Mouse (Mus musculus): ENCODE results near the gene Odf3l1. TPM values are rescaled to one million over a fixed set of nuclear protein-coding genes. Genes with fewer than 3 reads are reported as not detected.
A peak's percentile ranks its signal among the peaks of the same experiment; 100 is the strongest.

Odf3l1 gene
- total RNA-seq, 1 experiment from 2014 or later, result 1.6 TPM

GRCm38 (mm10) chr9:56881539-56882082, 17.1 kb upstream of the Odf3l1 start:
- no peak for DNase-seq

DNA sequence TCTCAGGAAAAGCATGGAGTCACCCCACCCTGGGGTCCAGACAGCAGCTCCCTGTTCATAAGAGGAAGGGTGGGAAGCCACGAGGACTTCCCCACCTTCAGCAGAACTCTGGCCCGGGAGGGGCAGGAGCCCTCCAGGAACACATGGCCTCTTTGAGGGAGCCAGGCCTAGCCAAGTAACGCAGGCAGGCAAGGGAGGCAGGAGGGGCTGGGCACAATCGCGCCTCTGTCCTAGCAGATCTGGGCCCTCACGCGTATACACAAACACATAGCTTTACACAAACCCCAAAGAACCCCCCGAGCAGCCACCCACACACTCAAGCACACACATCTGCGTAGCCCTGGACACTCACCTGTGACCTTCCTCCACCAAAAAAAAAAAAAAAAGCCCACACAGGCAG, 16.3 kb upstream of the Odf3l1 start:
- DNase-seq, result no peak

- no peak for DNase-seq
These were observed 12.8 kb upstream of the Odf3l1 start for GRCm38 (mm10) chr9:56877284-56877683.

DNA sequence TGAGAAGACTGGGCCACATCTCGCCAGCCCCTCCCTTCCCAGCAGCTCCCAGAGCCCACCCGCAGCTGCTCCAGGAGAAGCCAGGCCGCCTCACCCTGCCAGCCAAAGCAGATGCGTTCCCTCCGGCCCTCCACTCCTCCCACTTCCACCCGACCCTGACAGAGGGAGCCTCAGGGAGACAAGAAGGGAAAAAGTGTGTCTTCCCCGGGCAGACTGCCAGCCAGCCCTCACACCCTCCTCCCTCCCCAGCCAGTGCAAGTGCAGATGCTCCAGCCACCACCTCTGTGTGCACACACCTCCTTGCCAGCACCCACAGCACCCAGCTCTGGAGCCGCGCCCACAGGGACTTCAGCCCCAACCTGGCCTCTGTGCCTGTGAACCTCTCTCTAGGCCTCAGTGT, 12.3 kb upstream of the Odf3l1 start:
- DNase-seq, result peak; percentile 42

- no peak for DNase-seq
These were observed 8.6 kb upstream of the Odf3l1 start for GRCm38 (mm10) chr9:56873097-56873496.

GRCm38 (mm10) chr9:56872105-56872903, 7.8 kb upstream of the Odf3l1 start:
- DNase-seq, result no peak

GRCm38 (mm10) chr9:56871191-56871590, 6.7 kb upstream of the Odf3l1 start:
- DNase-seq, result no peak

- peak; percentile 41 for DNase-seq
These were observed 6.3 kb upstream of the Odf3l1 start for GRCm38 (mm10) chr9:56870778-56871177.

GRCm38 (mm10) chr9:56869552-56869951, 5.1 kb upstream of the Odf3l1 start:
- DNase-seq, result no peak

- no peak for DNase-seq
These were observed 3.8 kb upstream of the Odf3l1 start for GRCm38 (mm10) chr9:56868292-56868691.

- no peak for DNase-seq
These were observed 2.0 kb upstream of the Odf3l1 start for GRCm38 (mm10) chr9:56866430-56866829.

DNA sequence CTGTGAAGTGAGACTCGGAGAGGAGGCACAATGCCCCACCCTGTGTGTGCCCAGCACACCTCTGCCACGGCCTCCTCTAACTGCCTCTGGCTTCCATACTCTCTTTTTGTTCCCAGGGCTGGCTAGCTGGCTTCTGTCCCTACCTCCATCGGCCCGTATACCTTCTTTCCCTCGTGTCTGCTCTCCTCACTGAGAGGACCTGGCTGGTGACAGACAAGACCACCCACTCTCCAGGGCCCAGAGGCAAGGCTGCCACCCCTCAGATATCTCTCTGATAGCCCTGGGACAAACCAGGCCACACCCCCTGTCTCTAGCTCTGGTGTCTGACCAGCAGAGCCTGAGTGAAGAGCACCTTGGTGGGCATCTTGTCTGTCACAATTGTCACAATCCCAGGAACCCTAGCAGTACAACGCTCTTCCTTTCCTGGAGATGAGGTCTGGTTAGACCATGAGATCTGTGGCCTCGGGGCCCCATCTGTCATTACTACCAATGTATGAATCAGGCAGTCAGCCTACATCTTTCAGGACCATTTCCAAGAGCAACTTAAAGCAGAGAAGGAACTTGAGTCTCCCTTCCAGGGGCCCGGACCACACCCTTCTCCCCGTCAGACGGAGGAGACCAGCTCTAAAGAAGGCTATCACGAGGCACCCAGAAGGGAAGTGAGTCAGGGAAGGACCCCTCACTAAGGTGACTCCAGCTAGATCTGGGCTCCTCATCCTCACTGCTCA, 1.4 kb upstream of the Odf3l1 start:
- no peak for DNase-seq

DNA sequence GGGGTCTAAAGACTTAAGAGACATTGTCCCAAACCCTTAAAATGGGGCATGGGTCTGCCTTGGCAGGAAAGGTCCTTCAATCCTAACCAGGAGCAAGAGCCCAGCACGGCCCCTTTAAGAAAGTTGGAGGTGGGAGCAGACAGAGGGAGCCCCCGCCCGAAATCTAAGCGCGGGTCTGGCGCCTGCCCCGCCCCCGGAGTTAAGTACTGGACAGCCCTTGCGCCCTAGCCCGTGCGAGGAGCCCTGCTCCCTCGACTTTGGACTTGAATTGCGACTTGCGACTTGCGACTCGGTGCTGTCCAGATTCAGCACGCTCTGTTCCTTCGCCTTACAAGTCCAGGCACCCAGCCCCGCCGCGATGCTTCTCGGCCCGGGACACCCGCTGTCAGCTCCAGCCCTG, 353 bp upstream of the Odf3l1 start, which contains the start of gene Cspg4:
Cspg4 (plus strand) TSS at position 202 of the 400 bp plus-strand sequence.
- DNase-seq, result peak; percentile 42

DNA sequence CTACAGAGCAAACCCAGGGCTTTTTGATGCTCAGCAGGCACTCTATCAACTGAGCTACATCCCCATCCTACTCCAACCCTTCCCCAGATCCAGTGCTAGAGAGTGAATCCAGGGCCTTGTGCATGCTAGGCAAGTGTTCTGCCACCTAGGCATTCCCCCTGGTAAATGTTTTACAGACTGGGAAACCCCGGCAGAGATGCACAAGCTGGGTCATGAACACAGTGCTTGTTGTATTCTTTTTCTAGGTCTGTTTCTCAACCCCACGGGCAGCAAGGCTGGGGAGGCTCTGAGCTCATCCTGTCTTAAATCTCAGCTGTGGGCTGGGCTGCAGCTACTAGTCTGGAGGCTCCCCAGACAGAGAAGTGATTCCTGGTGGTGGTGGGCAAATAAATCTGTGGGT, 1.6 kb downstream of the Odf3l1 start:
- DNase-seq, result no peak

GRCm38 (mm10) chr9:56860486-56861269, 3.8 kb downstream of the Odf3l1 start:
- DNase-seq, result peak; percentile 29

DNA sequence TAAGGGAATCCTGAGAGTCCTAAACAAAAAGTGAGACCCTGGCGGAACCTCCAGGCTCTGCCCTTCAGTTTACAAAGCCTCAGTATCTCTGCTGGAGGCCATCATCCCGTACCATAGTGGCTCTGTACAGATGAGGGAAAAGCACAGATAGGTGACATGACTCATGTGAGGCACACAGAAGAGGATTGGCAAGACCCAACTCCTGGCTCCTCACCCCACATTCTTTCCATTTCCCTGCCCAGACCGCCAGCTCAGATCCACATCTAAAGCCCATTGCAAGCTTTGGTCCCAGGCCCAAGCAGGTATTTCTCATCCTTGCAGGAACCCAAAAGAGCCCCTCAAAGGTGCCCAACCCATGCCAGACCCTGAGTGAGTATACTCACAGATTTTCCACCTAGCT, 4.4 kb downstream of the Odf3l1 start:
- DNase-seq, result no peak

DNA sequence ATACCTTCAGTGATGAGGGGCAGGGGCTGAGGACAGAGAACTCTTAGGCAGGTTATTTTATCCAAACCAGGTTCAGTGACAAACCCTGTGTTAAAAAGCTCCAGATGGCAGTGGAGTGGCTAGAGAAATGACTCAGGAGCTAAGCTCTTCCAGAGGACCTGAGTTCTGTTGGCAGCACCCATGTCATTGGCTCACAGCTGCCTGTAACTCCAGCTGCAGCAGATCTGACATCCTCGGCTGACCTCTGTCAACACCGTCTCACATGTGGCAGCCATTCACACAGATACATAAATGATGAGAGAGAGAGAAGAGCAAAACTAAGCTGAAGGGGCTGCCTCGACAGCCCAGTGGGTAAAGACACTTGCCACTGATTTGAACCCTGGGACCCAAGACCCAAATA, 7.0 kb downstream of the Odf3l1 start:
- DNase-seq, result no peak

DNA sequence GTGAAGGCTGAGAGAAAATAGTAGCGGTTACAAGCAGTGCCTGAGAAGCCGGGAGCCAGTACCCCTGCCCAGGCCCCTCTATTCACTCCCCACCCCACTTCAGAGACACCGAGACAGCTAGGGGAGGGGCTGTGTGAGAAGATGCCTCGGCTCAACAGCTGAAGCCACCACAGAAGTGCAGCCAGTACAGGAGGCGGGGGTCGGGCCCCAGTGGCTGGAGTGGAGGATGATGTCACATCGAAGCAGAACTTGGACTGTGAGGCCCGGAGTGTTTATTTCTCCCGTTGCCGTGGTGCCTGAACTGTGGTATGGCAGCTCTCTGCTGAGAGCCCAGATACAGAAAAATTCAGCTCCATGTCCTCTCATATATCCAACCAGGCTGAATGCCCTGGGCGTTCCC, 12.7 kb downstream of the Odf3l1 start:
- DNase-seq, result no peak

DNA sequence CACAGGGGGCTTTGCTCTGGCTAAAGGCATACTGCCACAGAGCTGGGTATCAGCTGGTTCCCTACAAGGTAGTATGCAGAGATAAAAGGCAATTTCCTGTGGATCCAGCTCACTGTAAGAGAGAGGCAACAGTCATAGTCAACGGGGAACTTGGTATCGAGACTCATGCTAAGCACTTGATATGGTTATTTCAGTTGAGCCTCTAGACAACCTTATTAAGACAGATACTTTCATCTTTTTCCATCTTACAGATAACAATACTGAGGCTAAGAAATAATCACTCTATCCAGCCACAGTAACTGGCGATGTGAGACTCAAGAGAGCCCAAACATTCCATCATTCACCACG, 13.6 kb downstream of the Odf3l1 start:
- no peak for DNase-seq

DNA sequence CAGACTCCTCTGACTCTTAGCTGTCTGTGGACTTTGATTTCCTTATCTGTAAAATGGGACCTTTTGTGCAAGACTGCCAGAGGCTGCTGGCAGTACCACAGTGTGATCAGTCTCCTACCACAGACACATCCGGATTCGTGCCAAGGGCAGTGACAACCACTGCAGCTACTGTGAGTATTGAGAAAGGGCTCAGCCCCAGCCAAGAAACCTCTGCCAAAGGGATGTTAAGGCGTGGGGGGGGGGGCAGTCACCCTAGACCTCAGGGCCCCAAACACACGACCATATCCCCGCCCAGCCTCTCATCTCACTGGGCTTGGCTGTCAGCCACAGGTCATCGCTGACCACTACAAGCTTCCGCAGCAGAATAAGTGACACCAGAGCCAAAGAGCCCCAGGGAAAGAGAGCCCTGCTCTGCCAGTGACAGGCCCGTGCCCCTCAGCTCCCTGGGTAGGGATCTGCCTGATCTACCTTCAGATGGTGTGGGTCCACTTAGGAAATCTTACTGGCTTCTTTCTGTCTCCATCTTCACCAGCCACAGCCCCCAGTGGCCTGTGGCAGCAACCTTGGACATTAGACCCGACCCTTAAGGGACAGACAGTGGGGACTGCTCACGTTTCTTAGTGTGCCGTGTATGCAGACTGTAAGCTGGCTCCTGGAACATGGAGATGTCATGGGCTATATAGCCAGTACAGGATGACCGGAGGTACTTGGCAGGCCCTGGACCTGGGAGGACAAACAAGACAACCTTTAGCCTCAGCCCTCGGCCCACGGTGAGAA, 14.2 kb downstream of the Odf3l1 start:
- DNase-seq, result peak; percentile 59

DNA sequence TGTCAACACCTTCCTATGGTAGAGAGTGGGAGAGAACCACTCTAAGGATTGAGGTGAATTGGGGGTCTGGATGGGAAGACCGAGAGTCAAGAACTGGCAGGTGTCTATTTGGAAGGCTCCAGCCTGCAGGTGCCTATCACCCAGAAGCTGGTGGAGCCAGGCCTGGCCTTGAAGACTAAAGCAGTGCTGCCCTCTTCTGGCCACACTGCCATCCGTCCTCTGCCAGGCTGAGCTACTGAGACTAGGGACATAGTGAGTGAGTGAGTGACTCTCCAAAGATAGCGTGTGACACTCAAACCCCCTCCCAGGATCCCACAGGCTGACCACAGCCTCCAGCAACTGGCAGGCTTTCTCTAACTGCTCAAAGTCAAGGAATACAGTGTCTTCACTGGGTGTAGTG, 17.0 kb downstream of the Odf3l1 start:
- DNase-seq, result peak; percentile 67

GRCm38 (mm10) chr9:56844644-56845043, 19.8 kb downstream of the Odf3l1 start:
- no peak for DNase-seq
